Mouse (Mus musculus): Measurements from ENCODE around the gene Fli1.

The Fli1 gene

DNA sequence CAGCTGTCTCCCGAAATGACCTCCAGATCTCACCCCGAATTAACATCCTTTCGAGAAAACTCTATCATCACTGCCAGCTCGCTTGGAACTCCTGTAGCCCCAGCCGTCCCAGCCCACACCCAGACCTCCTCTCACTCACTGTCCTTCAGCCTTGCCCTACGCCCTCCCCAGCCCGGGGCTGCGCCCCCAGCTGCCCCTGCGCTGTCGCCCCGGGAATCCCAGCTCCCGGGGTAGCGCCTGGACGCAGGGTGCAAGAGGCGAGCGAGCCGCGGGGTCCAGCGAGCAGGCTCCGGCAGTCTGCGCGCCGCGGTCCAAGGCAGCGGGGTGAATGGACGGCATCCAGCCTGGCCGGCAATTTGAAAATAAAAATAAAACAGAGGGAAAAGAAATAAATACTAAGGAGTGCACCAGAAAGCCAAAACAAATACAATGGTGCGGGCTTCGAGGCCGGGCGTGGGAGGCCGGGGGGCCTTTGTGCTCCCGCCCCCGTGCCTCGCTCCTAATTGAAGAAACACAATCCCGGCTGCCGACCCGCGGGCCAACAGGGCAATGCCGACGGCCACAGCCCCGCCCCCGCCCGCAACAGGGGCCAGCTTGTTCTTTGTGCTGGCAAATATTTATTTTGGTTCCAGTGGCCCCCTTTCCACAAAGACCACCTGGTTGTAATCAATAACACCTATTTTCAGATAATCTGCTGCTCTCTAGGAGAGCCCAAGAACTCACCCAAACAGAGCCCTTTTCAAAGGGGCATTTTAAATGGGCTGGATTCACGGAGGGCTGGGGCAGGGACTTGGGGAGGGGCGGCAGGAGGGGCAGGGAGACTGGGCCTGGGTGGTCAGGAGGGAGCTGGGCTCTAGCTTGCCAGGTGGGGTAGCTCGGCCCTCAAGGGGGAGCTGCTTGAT is 133.3 kb downstream of the Fli1 start:
- DNase-seq (ENCODE audit: low read depth, low spot score) = no peak

DNA sequence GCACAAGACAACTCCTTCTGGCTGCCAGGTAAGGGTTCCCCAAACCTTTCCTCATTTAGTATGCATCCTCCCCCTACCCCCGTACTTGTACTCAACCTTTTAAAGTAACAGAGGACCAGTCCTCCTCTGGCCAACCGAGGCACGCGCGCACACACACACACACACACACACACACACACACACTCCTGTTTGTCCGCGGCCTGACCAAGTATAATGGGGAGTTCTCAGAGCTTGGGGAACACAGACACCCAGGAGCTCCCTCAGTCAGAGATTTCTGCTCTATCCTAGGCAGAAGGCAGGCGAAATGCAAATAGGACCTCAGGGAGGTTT is 134.0 kb downstream of the Fli1 start:
- DNase-seq (ENCODE audit: low read depth, low spot score) = no peak

- peak; percentile 62 for DNase-seq (ENCODE audit: low read depth, low spot score)
Measured at GRCm38 (mm10) chr9:32405191-32405925, 137.3 kb downstream of the Fli1 start.

DNA sequence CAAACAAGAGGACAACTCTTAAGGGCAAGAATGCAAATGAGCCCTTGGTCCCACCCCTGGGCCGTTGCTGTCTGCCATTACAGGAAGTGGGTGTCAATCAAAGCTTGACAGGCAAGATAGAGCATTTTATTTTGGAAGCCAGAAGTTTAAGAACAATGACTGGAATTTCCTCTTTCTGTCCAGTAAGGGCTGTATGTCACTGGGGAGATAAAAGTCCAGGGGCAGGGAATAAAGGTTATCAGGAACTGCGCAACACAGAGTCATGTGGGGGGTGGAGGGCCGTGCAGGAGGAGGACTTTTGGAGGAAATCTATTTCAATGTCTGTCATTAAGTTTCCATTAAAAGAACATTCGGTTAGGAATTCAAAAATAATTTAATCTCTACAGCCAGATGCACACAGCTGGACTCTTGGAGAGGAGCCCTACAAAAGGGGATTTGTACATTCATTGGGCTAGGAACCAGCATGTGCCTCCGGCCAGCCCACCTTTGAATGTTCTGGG is 141.9 kb downstream of the Fli1 start:
- DNase-seq (ENCODE audit: low read depth, low spot score) = no peak

GRCm38 (mm10) chr9:32400212-32400611 is 142.4 kb downstream of the Fli1 start:
- DNase-seq (ENCODE audit: low read depth, low spot score) = no peak

DNA sequence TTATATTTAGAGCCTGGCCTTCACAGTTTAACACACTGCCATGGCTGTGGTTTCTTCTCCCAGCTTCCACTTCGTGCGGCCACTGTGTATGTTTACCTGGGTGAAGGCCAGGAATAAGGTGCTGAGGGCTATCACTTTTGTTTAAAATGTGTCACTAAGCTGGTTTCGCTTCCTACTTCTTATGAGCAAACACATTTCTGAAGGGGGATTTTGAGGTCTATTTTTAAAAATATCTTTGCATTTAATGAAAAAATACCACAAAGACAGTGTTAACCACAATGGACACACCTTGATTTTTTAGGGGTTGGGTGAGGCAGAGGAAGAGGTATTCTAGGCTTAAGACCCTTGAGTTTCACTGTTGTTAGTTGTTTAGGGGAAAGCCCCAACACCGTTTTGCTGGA is 147.9 kb downstream of the Fli1 start:
- DNase-seq (ENCODE audit: low read depth, low spot score) = peak; percentile 5

GRCm38 (mm10) chr9:32392716-32393115 is 149.9 kb downstream of the Fli1 start:
- no peak for DNase-seq (ENCODE audit: low read depth, low spot score)

GRCm38 (mm10) chr9:32391701-32392100 is 151.0 kb downstream of the Fli1 start:
- DNase-seq (ENCODE audit: low read depth, low spot score) = no peak

GRCm38 (mm10) chr9:32391092-32391491 is 151.6 kb downstream of the Fli1 start:
- no peak for DNase-seq (ENCODE audit: low read depth, low spot score)

DNA sequence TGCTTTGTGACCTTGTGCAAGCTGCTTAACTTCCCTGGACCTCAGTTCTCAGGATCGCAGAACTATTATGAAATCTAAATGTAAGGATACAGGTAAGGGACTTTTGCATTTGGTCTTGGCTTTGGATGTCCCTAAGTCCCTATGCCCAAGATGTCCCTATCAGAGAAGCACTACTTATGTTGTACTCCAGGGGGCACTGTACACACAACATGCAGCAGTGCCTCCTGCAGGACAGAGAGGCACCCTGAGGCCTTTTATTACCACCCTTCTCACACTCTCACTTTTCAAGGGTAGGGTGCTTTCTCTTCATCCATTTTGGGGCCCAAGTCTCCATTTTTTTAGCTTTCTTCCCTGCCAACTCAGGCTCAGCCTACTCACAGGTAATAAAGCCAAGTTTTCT is 154.5 kb downstream of the Fli1 start:
- peak; percentile 53 for DNase-seq (ENCODE audit: low read depth, low spot score)

GRCm38 (mm10) chr9:32384906-32385305 is 157.8 kb downstream of the Fli1 start:
- no peak for DNase-seq (ENCODE audit: low read depth, low spot score)

- no peak for DNase-seq (ENCODE audit: low read depth, low spot score)
Measured at GRCm38 (mm10) chr9:32376863-32377590, 165.6 kb downstream of the Fli1 start.

- no peak for DNase-seq (ENCODE audit: low read depth, low spot score)
Measured at GRCm38 (mm10) chr9:32376031-32376430, 166.6 kb downstream of the Fli1 start.

- no peak for DNase-seq (ENCODE audit: low read depth, low spot score)
Measured at GRCm38 (mm10) chr9:32373656-32374055, 169.0 kb downstream of the Fli1 start.
